Mouse (Mus musculus) embryo, embryonic 10.5 days (tissue): ENCODE measurements at regions not wholly inside any gene's neighbourhood (a gene's known extent, or its start where the extent isn't known, plus 50 kb on each side); places are given as distances from the start of the nearest gene placed in this dataset.

ENCODE experiments used
- DNase-seq: peaks from one replicate; pipeline ENCODE4 v3.0.0-alpha.2; 2015; ENCODE audit warnings: low spot score

DNA sequence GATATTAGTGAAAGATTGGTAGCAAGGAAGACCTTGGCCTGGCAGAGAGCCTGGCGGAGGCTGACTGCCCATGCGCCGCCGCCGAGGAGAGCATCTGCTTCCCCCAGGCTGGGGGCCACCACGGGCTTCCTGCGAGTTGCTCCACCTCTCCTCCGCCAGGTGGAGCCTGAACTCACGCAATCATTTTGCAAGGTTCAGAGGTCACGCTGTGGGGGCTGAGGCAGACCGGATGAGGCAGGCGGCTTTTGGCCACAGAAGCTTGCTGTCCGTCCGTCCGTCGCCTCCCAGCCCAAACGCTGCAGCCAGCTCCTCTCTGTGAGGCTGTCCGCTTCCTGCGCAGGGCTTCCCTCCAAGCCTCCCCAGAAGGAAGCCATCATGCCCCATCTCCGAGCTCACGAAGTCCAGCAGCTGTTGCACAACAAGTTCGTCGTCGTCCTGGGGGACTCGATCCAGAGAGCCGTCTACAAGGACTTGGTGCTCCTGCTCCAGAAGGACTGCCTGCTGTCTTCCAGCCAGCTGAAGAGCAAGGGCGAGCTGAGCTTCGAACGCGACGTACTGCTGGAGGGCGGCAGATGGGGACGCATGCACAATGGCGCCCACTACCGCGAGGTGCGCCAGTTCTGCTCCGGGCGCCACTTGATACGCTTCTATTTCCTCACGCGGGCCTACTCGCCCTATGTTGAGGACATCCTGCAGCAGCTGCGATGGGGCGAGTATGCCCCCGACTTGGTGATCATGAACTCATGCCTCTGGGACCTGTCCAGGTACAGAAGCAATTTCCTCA is 269.3 kb upstream of the Erbb4 start:
- no peak for DNase-seq

DNA sequence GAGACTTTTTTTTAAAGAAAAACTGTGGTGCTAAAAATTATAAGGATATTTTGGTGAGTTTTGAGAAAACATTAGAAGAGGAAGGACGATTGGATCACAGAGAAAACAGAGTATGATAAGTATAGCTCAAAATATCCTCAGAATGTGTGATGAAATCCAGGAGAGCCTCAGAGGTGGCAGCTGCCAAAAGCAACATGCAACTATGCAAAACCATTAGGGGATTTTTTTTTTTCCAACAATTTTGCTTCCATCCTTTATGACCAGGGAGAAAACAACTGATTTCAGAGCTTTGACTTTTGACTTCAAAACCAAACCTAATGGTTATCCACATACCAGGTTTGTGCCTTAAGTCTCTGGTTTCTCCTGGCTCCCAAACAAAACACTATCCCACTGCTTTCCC is 267.4 kb upstream of the Erbb4 start:
- DNase-seq: no peak

DNA sequence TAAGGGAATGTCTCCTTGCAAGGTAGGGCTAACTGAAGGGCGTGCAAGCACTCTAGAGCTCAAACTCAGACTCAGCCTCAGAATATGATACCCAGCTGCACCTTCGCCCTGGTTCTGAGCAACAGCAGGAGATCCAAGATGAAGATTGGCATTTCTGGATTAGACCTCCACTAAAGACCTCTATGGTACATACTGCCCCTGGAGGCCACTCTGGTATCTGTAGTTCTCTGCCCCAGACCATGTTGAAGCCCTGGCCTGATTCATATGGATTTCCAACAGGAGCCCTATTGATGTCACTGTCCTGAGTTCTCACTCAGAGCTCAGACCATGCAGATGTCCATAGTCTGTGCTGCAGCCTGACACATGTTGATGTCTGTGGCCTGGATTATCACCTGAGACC is 262.2 kb upstream of the Erbb4 start:
- no peak for DNase-seq

DNA sequence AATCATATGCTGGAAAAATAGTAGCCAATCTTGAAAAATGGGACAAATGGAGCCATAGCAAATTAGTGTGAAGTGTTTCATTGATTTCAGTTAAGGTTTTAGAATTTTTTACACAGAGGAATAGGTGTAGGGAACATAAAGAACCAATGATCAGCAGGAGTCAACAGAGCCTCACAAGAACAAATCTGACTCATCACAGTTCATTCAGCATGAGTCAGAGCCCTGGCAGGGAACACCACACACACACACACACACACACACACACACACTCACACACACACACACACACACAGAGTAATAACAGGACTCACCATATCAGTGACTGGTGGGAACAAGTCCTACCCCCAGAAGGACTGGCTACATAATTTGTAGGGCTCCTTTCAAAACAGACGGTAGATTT is 259.7 kb upstream of the Erbb4 start:
- no peak for DNase-seq

DNA sequence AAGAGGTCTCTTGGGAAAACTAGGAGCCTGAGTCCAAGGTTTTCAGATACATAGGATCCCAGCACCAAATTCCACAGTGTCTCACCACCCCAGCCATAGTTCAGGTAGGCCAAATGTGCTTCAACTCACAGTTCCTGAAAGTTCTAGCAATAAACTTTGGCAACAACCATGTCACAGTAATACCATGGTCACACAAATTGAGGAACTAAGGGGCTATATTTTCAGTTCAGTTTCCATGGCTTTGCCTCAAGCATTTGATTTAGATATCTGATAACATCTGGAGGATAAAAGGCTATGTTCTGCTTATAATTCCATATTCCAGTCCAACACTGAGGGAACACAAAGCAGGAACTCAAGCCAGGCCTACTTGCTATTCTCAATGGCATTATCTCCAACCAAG is 256.2 kb upstream of the Erbb4 start:
- DNase-seq: no peak

DNA sequence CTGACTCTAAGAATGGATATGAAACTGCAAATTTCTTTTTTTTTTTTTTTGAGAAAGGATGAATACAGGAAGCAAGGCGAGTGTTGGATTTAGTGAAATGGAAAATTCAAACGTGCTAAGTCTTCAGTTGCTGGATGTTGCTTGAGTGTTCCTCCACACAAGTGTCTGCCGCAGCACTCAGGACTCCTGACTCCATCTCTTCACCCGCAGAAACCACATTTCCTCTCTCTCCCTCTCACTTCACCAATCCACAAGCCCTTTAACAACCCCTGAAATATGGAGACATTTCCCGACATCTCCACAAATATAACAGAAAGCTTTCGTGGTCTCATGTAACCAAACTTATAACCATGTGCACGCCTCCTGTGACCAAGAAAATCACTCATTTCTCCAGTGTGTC is 249.7 kb upstream of the Erbb4 start:
- no peak for DNase-seq

DNA sequence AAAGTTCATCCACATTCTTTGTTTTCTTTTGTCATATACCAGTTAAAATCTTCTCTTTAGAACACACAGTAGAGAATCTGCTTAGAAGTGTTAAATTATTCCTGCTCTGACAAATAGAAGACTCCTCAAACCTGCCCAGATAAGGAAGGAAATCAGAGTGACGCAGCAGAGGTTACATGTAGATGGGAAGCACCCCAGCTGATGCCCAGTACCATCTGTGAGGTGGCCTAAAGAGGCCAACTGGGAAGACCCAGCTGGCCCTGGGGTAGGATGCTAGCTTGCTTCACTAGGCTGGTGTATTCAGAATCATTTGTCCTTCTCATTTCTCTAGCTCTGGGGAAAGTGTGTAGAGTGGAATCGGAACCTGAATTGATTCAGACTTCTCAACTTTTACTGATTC is 242.6 kb upstream of the Erbb4 start:
- no peak for DNase-seq

DNA sequence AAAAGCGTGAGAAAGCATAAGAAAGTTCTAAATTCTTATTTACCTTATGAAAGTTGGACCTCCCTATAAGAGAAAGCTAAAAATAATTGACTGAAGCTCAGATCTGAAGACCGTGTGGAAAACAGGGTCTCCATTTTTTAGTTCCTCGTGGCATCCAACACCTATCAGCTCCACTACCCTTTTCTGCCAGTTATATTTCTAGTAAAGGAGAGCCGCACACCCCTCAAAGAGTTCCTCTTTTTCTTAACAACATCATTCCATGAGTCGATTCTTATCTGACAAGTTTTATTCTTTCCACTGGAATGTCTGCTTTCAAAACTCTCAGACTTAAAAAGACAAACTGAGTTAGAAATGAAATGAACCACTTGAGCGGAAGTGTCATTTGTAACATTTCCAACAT is 242.0 kb upstream of the Erbb4 start:
- no peak for DNase-seq

DNA sequence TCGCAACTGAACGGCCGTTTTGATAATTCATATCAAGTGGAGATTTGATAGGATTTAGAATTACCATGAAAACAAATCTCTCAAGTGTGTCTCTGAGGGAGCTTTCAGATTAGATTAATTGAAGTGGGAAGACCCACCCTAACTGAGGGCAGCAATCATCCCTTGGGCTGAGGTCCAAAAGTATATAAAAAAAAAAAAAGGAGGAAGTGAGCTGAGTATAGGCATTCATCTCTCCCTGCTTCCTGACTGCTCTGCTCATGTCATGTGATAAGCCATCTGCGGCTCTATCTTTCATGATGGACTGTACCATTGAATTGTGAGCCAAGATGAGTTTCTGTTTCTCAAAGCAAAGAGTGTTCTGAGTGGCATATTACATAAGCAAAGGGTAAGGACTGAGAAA is 234.2 kb upstream of the Erbb4 start:
- no peak for DNase-seq

DNA sequence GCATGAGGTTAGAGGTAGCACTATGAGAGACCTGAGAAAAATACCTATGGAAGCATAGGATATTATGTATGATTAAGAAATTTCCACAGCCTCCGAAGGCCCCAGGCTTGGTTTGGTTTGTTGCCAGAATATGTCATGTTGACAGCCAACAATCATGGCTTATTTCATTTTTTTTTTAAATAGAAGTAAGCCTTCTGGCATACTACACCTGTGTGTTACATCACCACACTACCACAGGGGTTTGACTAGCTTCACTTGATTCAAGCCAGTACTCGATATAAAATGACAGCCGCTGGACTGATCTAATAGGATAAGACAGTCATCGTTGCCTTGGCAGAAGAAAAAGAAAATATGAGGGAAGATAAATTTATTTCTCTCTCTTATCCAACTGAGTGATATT is 232.6 kb upstream of the Erbb4 start:
- DNase-seq: no peak

DNA sequence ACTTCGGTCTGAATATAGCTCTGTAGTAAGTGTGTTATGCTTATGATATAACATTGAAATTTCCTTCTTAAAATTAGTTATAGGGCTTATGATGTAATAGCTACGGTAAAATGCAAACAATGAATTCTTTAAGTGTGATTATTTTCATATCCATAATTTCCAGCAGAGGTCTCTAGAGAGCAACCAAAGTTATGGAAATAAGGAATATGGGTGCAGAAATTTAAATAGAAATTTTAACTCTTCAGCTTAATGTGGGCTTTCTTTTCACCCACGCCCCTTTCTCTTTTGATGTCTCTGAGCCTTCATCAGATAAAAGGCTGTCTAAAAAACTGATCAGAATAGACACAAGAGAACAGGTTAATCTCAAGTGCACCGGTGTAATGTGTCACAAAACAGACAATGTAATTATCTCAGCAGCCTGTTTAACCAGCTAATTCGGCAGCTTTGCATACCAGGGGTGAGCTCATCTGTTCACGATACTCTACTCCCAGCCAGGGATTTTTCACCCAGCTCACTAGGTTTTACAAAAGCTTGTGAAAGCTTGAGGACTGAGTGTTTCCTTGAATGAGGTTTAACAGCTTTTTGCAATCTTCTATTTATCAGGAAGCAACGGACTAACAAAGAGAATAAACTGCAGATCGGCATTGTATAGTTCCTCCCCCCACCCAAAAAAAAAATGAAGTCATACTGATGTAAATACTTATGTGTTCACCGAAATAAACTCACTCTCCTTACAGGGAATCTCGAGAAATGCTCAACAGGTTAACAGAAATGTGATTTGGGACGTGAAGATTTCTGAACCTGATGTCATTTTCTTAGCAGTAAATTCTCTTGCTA is 223.8 kb upstream of the Erbb4 start:
- peak; percentile 38 for DNase-seq

DNA sequence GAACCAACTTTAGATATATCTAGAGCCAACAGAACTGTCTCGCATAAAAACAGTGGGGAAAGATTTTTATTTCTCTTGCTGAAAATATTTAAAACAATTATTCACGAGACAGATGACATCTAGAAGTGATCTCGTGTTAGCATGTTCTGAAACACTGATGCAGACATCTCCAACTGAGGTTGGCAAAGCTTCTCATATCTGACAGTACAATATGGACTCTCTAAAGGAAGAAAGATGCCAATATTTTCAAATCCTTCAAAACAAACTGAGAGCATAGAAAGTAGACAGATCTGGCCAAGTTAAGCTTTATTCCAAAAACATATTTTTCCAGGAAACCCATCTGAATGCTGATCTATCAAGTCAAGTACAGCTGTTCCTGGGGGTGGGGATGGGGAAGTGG is 221.5 kb upstream of the Erbb4 start:
- DNase-seq: no peak

DNA sequence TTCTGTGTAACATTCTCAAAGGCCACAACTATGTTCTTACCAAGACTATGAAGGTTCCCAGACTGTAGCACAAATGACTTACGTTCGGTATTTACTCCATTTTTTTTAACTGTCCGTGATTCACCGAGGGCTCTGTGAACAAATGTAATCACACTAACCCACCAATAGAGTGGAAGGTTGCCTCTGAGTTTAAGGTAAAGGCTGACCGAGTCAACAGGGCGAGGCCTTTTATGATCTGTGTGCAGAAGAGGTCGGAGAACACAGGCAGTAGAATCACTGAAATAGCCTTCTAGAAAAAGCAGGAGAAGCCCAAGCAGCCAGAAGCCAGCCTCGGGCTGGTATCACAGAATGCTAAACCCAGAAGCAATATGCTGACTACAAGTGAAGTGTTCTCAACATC is 218.9 kb upstream of the Erbb4 start:
- DNase-seq: no peak

DNA sequence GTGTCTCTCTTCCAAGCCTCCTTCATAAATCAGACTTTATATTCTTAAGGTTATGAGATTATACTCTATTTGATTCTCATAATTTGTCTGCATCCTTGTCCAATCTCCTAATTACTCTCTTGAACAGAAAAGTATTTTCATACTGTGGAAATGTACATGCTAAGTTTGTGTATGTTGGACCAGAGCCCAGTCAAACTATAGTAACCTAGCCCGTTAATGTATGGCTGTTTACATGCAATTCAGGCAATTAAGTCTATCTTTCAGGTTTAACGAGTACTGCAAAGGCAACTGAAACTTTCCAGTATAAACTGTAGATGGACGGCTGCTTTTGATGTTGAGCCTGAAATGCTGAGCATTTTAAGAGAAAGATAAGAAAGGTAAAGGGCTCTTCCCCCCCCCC is 211.7 kb upstream of the Erbb4 start:
- no peak for DNase-seq

DNA sequence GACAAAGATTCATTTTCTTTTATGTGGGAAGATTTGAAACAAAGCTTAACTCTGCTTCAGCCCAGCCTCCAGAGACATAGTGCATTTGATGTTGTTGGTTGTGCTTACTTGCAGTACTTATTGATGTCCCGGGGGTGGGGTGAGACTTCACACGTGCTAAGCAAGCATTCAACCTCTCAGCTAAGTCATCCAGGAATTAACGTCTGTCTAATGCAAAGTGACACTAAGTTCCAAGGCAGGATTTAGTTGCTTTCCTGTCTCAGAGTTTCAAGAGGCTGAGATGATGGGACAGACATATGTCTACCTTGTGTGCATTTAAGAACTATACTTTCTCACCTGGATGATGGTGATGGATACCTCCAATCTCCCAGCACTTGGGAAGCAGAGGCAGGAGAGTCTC is 189.0 kb upstream of the Erbb4 start:
- DNase-seq: no peak

DNA sequence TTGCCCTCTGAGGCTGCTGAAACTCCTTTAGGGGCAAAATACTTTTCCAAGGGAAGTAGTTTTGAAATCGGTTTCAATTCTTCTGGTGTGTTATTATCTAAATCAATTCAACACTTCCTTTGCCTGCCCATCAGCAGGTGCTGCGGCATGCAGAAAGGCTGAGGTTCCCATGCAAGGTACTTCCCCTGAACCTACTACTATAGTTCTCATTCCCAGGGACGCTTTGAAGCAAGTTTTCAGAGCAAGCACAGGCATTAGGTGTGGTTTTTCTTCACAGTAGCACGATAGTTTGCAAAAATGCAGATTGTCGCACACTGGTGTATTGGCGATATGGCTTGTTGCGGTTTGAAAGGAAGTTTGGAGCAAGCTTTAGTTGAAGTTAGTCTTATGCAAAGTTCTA is 183.5 kb upstream of the Erbb4 start:
- DNase-seq: no peak

DNA sequence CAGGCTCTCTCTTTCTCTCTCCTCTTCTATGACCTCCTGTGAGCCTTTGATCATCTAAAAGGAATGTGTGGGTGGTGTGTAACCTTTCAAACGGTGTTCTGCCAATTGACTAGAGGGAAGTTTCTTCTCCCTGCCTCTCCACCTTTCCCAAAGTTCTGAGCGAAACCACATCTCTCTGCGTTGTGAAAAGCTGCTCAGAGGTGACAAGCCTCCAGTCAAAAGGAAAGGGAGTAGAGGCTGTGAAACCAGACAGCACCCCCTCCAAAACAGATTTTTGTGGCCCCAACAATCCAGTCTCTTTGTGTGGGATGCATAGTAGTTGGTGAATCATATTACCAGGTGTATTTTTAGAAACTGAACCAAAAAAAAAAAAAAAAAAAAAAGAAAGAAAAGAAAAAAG is 178.5 kb upstream of the Erbb4 start:
- DNase-seq: no peak

DNA sequence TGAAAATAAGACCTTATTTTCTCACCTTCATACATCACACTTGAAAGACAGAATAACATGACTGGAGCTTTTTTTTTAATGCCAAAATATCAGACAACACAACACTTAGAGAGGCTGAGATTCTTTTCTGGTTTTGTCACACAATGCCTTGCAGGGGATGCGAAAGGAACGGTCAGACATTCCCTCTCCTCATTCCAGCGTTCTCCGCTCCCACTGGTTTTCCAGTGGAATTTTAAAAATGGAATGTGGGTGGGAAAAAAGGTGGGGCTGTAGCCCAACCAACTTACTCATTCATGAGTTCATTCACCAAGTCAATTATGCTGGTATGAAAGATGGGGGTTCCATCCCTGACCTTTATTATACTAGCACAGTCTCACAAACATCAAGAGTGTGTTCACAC is 169.6 kb upstream of the Erbb4 start:
- DNase-seq: no peak

DNA sequence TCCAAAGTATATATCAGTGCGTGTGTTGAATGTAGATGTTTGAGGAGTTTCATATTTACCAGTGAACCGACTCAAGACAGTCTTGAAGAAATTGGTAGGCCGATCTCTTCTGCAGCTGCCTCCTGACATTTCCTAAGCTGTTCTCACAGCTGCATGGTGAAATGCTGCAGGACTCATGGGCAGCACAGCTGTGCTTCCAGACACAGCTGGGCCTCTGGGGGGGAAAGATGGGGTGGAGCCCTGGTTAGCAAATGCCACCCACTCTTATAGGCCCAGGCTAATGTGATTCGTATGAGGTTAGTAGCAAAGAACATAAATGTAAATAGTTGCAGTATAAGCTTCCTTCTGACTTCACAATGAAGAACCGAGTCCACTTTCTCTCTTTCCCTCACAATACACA is 139.8 kb upstream of the Erbb4 start:
- no peak for DNase-seq

DNA sequence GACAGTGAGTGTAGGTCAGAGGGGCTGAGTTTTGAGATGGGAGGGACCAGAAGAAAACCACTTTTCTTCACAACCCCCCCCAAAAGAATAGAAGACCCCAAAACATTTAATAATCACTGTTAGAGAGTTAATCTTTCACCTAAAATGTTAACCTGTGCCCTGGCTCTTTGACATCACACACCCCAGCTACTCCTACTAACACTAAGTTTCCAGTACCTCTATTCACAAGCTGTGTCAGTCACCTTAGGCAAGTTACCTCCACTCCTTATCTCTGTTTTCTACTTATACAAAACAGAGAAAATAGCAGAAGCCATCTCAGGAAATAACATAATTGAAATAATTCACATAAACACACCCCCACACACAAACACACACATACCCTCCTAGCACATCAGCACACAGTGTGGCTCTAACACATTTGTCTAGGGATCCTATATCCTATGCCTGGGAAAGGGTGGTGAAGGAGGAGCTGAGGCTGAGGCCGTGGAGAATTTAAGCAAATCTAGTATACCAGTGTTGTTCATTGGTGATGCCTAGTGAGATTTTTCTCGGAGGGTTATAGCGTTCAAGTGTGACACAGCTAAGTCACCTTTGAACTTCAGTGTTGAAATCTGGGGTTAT is 134.5 kb upstream of the Erbb4 start:
- DNase-seq: no peak

DNA sequence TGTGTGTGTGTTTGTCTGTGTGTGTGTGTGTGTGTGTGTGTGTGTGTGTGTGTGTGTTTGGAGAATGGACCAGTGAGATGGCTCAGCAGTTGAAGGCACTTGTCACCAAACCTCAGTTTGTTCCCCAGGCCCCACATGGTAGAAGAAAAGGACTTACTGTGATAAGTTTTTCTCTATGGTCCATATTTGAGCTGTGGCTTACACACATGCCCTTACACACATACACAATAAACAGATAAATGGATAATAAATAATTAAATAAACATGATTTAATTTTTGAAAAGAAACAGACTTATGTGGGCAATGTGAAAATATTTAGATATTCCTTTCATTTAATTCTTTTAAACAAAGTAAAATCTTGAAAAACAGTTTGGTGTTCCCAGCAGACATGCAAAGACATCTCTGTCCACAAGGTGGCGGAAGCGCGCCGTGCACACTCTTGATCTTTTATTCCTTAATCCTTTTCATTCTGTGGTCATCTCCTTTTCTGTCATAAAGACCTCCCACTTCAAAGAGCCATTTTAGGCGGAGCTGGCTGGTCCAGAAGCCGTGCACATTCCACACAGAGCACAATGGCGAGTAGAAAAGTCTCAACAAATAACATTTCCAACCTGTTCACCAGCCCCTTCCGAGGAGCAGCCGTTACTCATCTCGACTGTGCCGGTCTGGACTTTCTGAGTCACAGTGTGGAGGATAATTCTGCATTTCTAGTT is 133.8 kb upstream of the Erbb4 start:
- peak; percentile 83 for DNase-seq

DNA sequence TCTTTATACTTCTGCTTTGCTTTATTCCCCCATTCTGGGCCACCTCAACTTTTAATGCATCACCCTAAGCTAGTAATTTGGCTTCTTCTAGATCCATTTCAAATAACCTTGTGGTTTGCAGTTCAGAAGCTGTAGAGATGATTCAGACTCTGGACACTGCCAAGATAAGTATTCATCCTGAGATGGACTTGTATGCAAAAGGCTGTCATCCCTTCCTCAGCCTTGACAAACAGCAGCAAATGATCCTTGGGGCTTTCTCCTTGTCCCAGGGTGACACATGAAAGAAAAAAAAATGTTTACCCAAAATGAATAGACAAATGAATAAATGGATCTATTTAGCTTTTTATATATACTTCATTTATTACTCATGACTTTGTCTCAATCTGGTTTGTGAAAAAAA is 120.0 kb upstream of the Erbb4 start:
- no peak for DNase-seq
